Mouse (Mus musculus) kidney, postnatal 0 days (tissue): ENCODE results near the gene Pilrb1. TPM values are rescaled to one million over a fixed set of nuclear protein-coding genes. Genes with fewer than 3 reads are reported as not detected.

Experiments used
- ATAC-seq: fragments of 200-750 bp; cut with Nextera tagmentation; replicated peaks from 2 replicates; pipeline ENCODE4 v1.8.0; 2017; ENCODE audit warnings: low read depth, moderate number of reproducible peaks, moderate TSS enrichment, moderate library complexity; ENCODE audit not compliant: low FRiP score
- DNase-seq: peaks from one replicate; pipeline ENCODE4 v3.0.0-alpha.2; 2016; ENCODE audit warnings: low spot score
- H3K27ac ChIP-seq: fragments of 300-500 bp; sonication (generic); 2 replicates; pipeline ENCODE4 v1.5.1; 2014; ENCODE audit warnings: mild to moderate bottlenecking
- H3K27me3 ChIP-seq: fragments of 300-500 bp; sonication (generic); 2 replicates; pipeline ENCODE4 v1.6.1; 2014; ENCODE audit warnings: low read length, mixed read lengths; ENCODE audit not compliant: insufficient read depth
- H3K36me3 ChIP-seq: fragments of 300-500 bp; sonication (generic); 2 replicates; pipeline ENCODE4 v1.6.1; 2014; ENCODE audit warnings: low read length, mixed read lengths; ENCODE audit not compliant: insufficient read depth
- H3K4me1 ChIP-seq: fragments of 300-500 bp; sonication (generic); replicated peaks from 2 replicates; pipeline ENCODE4 v1.6.1; 2014; ENCODE audit warnings: antibody characterized with exemption, low read length, mixed read lengths; ENCODE audit not compliant: insufficient read depth
- H3K4me2 ChIP-seq: fragments of 300-500 bp; sonication (generic); 2 replicates; pipeline ENCODE4 v1.6.1; 2014; ENCODE audit warnings: mild to moderate bottlenecking, low read length, moderate library complexity, mixed read lengths
- H3K4me3 ChIP-seq: fragments of 300-500 bp; sonication (generic); replicated peaks from 2 replicates; pipeline ENCODE4 v1.5.1; 2014; ENCODE audit warnings: low read depth, low read length
- H3K9ac ChIP-seq: fragments of 300-500 bp; sonication (generic); 2 replicates; pipeline ENCODE4 v1.6.1; 2014; ENCODE audit warnings: low read depth, low read length
- H3K9me3 ChIP-seq: fragments of 300-500 bp; sonication (generic); replicated peaks from 2 replicates; pipeline ENCODE4 v1.6.1; 2016; ENCODE audit warnings: low read length, inconsistent platforms, mixed read lengths
- CTCF ChIP-seq: IDR thresholded peaks from 2 replicates; pipeline ENCODE4 v1.5.1; 2016; ENCODE audit warnings: antibody characterized with exemption, low read depth, mild to moderate bottlenecking, moderate library complexity
- WGBS: fragments of 180-500 bp; shearing (Covaris S2); extraction: QIAGEN DNeasy Blood & Tissue Kit; methylation state at CpG from one replicate; pipeline ENCODE4 v1.1.7; 2014; 5-methylcytosine and 5-hydroxymethylcytosine counted together
- polyA plus RNA-seq: library from polyadenylated mRNA; unstranded; fragments of >200 nt; fragmentation: Nextera tagmentation; extraction: Ambion mirVana; gene quantifications from 2 replicates; pipeline ENCODE4 v1.2.1, GENCODE M21; 2015

Pilrb1 gene
- polyA plus RNA-seq, 1 experiment from 2014 or later = 0.39 TPM

- DNase-seq (peak; percentile 5), ATAC-seq (no peak)
- Histone ChIP-seq H3K27me3 (no peaks in the 10 kb centered on the region), H3K4me2 (no peak overlapping the region), H3K4me1 (no peaks in the 10 kb centered on the region), H3K4me3 (no peak overlapping the region), H3K36me3 (no peaks in the 10 kb centered on the region), H3K27ac (no peak overlapping the region), H3K9ac (no peak overlapping the region), H3K9me3 (no peaks in the 10 kb centered on the region)
- 56% methylated on average over 4 of the region's 4 CpGs for WGBS
- no peak for TF ChIP-seq CTCF
Observed at GRCm38 (mm10) chr5:137817466-137818222, 40.3 kb downstream of the Pilrb1 start.

- Histone ChIP-seq H3K4me3 (no peak overlapping the region), H3K9ac (no peak overlapping the region), H3K4me1 (no peaks in the 10 kb centered on the region), H3K9me3 (no peaks in the 10 kb centered on the region), H3K4me2 (no peak overlapping the region), H3K27me3 (no peaks in the 10 kb centered on the region), H3K36me3 (no peaks in the 10 kb centered on the region), H3K27ac (no peak overlapping the region)
- DNase-seq (no peak), ATAC-seq (no peak)
- no peak for TF ChIP-seq CTCF
- 85% methylated on average over 5 of the region's 5 CpGs for WGBS
Observed at GRCm38 (mm10) chr5:137808316-137808715, 49.6 kb downstream of the Pilrb1 start.

GRCm38 (mm10) chr5:137806158-137806557, 51.7 kb downstream of the Pilrb1 start:
- DNase-seq (no peak), ATAC-seq (no peak)
- TF ChIP-seq CTCF = no peak
- Histone ChIP-seq H3K27ac (no peak overlapping the region), H3K27me3 (no peaks in the 10 kb centered on the region), H3K4me1 (no peaks in the 10 kb centered on the region), H3K4me3 (no peak overlapping the region), H3K9me3 (no peaks in the 10 kb centered on the region), H3K4me2 (no peak overlapping the region), H3K36me3 (no peaks in the 10 kb centered on the region), H3K9ac (no peak overlapping the region)
- 84% methylated on average over 1 of the region's 1 CpGs for WGBS

Other genes starting within 250 kb of the Pilrb1 start
- 120 and 136 TPM in 2 replicates for gene Pcolce, start 244.3 kb downstream of the Pilrb1 start, polyA plus RNA-seq
- 0.14 and 0.17 TPM in 2 replicates for gene Fbxo24, start 229.1 kb downstream of the Pilrb1 start, polyA plus RNA-seq
- gene Lrch4, start 229.0 kb downstream of the Pilrb1 start, polyA plus RNA-seq = 42.6 and 42.9 TPM in 2 replicates
- 5.3 and 6.2 TPM in 2 replicates for gene Gm20605, start 228.9 kb downstream of the Pilrb1 start, polyA plus RNA-seq
- 5.3 and 5.4 TPM in 2 replicates for gene Sap25, start 216.8 kb downstream of the Pilrb1 start, polyA plus RNA-seq
- 1.3 and 1.4 TPM in 2 replicates for gene Irs3, start 212.4 kb downstream of the Pilrb1 start, polyA plus RNA-seq
- 20.8 and 21.2 TPM in 2 replicates for gene Agfg2, start 173.4 kb downstream of the Pilrb1 start, polyA plus RNA-seq
- 1.2 and 1.6 TPM in 2 replicates for gene Nyap1, start 116.5 kb downstream of the Pilrb1 start, polyA plus RNA-seq
- 107 and 110 TPM in 2 replicates for gene Tsc22d4, start 112.4 kb downstream of the Pilrb1 start, polyA plus RNA-seq
- gene Ppp1r35, start 79.3 kb downstream of the Pilrb1 start, polyA plus RNA-seq = 28.8 and 32.4 TPM in 2 replicates
- 11.6 and 12.3 TPM in 2 replicates for gene Mepce, start 70.5 kb downstream of the Pilrb1 start, polyA plus RNA-seq
- gene Zcwpw1, start 70.3 kb downstream of the Pilrb1 start, polyA plus RNA-seq = 14.5 and 15.7 TPM in 2 replicates
- gene Pilra, start 21.8 kb downstream of the Pilrb1 start, polyA plus RNA-seq = 0.69 and 0.70 TPM in 2 replicates
- 0.16 and 0.84 TPM in 2 replicates for gene Pilrb2, start 13.7 kb upstream of the Pilrb1 start, polyA plus RNA-seq
- gene Cyp3a13, start 63.5 kb upstream of the Pilrb1 start, polyA plus RNA-seq = 0.13 and 0.20 TPM in 2 replicates
- gene Gjc3, start 105.0 kb upstream of the Pilrb1 start, polyA plus RNA-seq = 0.03 and 0.09 TPM in 2 replicates
- gene Azgp1, start 123.4 kb upstream of the Pilrb1 start, polyA plus RNA-seq = 0.09 and 0.22 TPM in 2 replicates
- gene Smok3a, start 163.2 kb upstream of the Pilrb1 start, polyA plus RNA-seq = not detected in 2 replicates
- not detected in 2 replicates for gene Smok3b, start 163.3 kb upstream of the Pilrb1 start, polyA plus RNA-seq
- not detected in 2 replicates for gene Smok3c, start 195.1 kb upstream of the Pilrb1 start, polyA plus RNA-seq
- gene Zkscan1, start 227.0 kb upstream of the Pilrb1 start, polyA plus RNA-seq = 17.2 and 17.8 TPM in 2 replicates